Comparison of ENCODE assay signal across 26 mouse cellular contexts in genomic region chr10:42689694-42690093, GRCm38 (mm10).
DNase-seq lines count a peak whose midpoint lies in the region; ATAC-seq and TF ChIP-seq lines count a peak whose summit lies in the region.
"Had no signal": no experiment of that assay in that cellular context is flagged by ENCODE, and none has a peak within 500 bp of the region (broad histone marks: within the 10 kb centered on the region; RNA-seq: fewer than 3 reads in every experiment).

No protein-coding gene starts in this region.

- no peak overlapping the region for H3K4me3 ChIP-seq in forebrain, embryonic 10.5 days
- no peak overlapping the region for H3K4me3 ChIP-seq in forebrain, postnatal 0 days (ENCODE audit: low read depth, low read length)
- no peak overlapping the region for H3K4me3 ChIP-seq in layer of hippocampus, adult 2 months
- H3K4me3 ChIP-seq in midbrain, embryonic 12.5 days, result no peak overlapping the region
- H3K4me3 ChIP-seq in midbrain, embryonic 15.5 days, result no peak overlapping the region
- H3K4me3 ChIP-seq in ES-Bruce4 (ENCODE audit: low read depth, low read length), result no peak overlapping the region
- H3K4me3 ChIP-seq: embryonic facial prominence, embryonic 13.5 days; embryonic facial prominence, embryonic 15.5 days; erythroblast, embryonic 14.5 days had no signal

- whole genome bisulfite sequencing in forebrain, embryonic 10.5 days, result 76% methylated on average over 1 of the region's 1 CpGs
- WGBS in forebrain, postnatal 0 days, result 71% methylated on average over 1 of the region's 1 CpGs
- WGBS in midbrain, embryonic 12.5 days, result 64% methylated on average over 1 of the region's 1 CpGs
- WGBS in midbrain, embryonic 15.5 days, result 67% methylated on average over 1 of the region's 1 CpGs

- ATAC-seq in forebrain, postnatal 0 days, result no peak
- 0 out of 2 replicates have a peak, but pooled peaks have one; percentile 41 for ATAC-seq in midbrain, embryonic 12.5 days (ENCODE audit: low FRiP score, low read depth)
- no peak for ATAC-seq in midbrain, embryonic 15.5 days (replicated peaks)
- ATAC-seq: CD4-positive, CD25-positive, alpha-beta regulatory T cell, adult 4 months had no signal

- H3K4me1 ChIP-seq in forebrain, embryonic 10.5 days, result peaks cover 29% of the 10 kb centered on the region
- H3K4me1 ChIP-seq in forebrain, postnatal 0 days (ENCODE audit: insufficient read depth), result no peaks in the 10 kb centered on the region
- peaks cover 13% of the 10 kb centered on the region for H3K4me1 ChIP-seq in midbrain, embryonic 12.5 days
- H3K4me1 ChIP-seq in midbrain, embryonic 15.5 days, result peaks cover 5% of the 10 kb centered on the region
- peaks cover 2% of the 10 kb centered on the region for H3K4me1 ChIP-seq in ES-Bruce4 (ENCODE audit: control insufficient read depth, insufficient read depth, low read length)
- H3K4me1 ChIP-seq: embryonic facial prominence, embryonic 15.5 days had no signal

- TF ChIP-seq EP300 in ES-Bruce4 (IDR thresholded peaks at IDR 0.05; ENCODE audit: insufficient read depth, low read depth, low read length), result peak; percentile 73

- TF ChIP-seq CTCF in forebrain, postnatal 0 days (IDR thresholded peaks at IDR 0.05; ENCODE audit: low read depth), result no peak
- 0 out of 2 replicates have a peak, but pooled peaks have one; percentile 5 for TF ChIP-seq CTCF in layer of hippocampus, adult 2 months (conservative IDR thresholded peaks at IDR 0.05)
- peak; percentile 12 for TF ChIP-seq CTCF in ES-Bruce4 (IDR thresholded peaks at IDR 0.05; ENCODE audit: low read depth, low read length)

- H3K27ac ChIP-seq in forebrain, embryonic 10.5 days, result 0 out of 2 replicates have a peak overlapping the region, but pooled peaks have one; percentile 63
- no peak overlapping the region for H3K27ac ChIP-seq in forebrain, postnatal 0 days (ENCODE audit: low read depth, low read length)
- H3K27ac ChIP-seq in layer of hippocampus, adult 2 months, result no peak overlapping the region
- no peak overlapping the region for H3K27ac ChIP-seq in midbrain, embryonic 12.5 days (replicated peaks)
- no peak overlapping the region for H3K27ac ChIP-seq in midbrain, embryonic 15.5 days
- no peak overlapping the region for H3K27ac ChIP-seq in ES-Bruce4 (ENCODE audit: insufficient read depth, low read length)
- H3K27ac ChIP-seq: embryonic facial prominence, embryonic 13.5 days; embryonic facial prominence, embryonic 15.5 days had no signal

- H3K27me3 ChIP-seq in forebrain, embryonic 10.5 days (ENCODE audit: poor library complexity, severe bottlenecking), result no peaks in the 10 kb centered on the region
- H3K27me3 ChIP-seq in forebrain, postnatal 0 days (ENCODE audit: insufficient read depth, low read length), result no peaks in the 10 kb centered on the region
- 0 out of 2 replicates have a peak, but pooled peaks cover 5% of the 10 kb centered on the region for H3K27me3 ChIP-seq in midbrain, embryonic 12.5 days
- H3K27me3 ChIP-seq in midbrain, embryonic 15.5 days (replicated peaks), result no peaks in the 10 kb centered on the region
- H3K27me3 ChIP-seq in ES-Bruce4 (ENCODE audit: control insufficient read depth, insufficient read depth, low read length, poor library complexity, severe bottlenecking), result no peaks in the 10 kb centered on the region
- H3K27me3 ChIP-seq: CH12.LX; embryonic facial prominence, embryonic 13.5 days; embryonic facial prominence, embryonic 15.5 days; forebrain, embryonic 13.5 days; forebrain, embryonic 15.5 days had no signal

- H3K9ac ChIP-seq in forebrain, postnatal 0 days, result no peak overlapping the region
- H3K9ac ChIP-seq in midbrain, embryonic 12.5 days (replicated peaks), result no peak overlapping the region
- H3K9ac ChIP-seq in midbrain, embryonic 15.5 days, result no peak overlapping the region
- H3K9ac ChIP-seq in ES-Bruce4 (ENCODE audit: low read depth, poor library complexity, severe bottlenecking), result no peak overlapping the region
- H3K9ac ChIP-seq: embryonic facial prominence, embryonic 15.5 days had no signal

- peaks cover 8% of the 10 kb centered on the region for H3K36me3 ChIP-seq in forebrain, embryonic 10.5 days (replicated peaks)
- H3K36me3 ChIP-seq in forebrain, postnatal 0 days (ENCODE audit: insufficient read depth), result no peaks in the 10 kb centered on the region
- H3K36me3 ChIP-seq in midbrain, embryonic 12.5 days, result no peaks in the 10 kb centered on the region
- H3K36me3 ChIP-seq in midbrain, embryonic 15.5 days (replicated peaks), result no peaks in the 10 kb centered on the region
- H3K36me3 ChIP-seq in ES-Bruce4 (ENCODE audit: control insufficient read depth, insufficient read depth, low read length, poor library complexity, severe bottlenecking), result no peaks in the 10 kb centered on the region
- H3K36me3 ChIP-seq: embryonic facial prominence, embryonic 13.5 days; embryonic facial prominence, embryonic 15.5 days; forebrain, embryonic 15.5 days had no signal

- no peak for DNase-seq in forebrain, embryonic 10.5 days (ENCODE audit: extremely low spot score, low spot score)
- DNase-seq in forebrain, postnatal 0 days, result no peak
- DNase-seq in layer of hippocampus, adult 2 months (ENCODE audit: low spot score in 2 of 2), result no peak
- no peak for DNase-seq in layer of hippocampus, postnatal 25 days (ENCODE audit: extremely low spot score in 1 of 2, low spot score in 1 of 2)
- no peak for DNase-seq in urinary bladder, adult 2 months (ENCODE audit: low spot score)
- DNase-seq: adrenal gland, adult 2 months; adrenal gland, postnatal 10 days; adrenal gland, postnatal 25 days; B cell, adult 2 months; cerebellum, adult 11 months; cerebellum, adult 18-20 months; cerebellum, adult 8-10 months; cerebellum, adult 9-11 months; cerebellum, postnatal 14 days; cerebellum, postnatal 36 days; embryo, embryonic 11 days had no signal

- no peaks in the 10 kb centered on the region for H3K9me3 ChIP-seq in forebrain, embryonic 10.5 days
- no peaks in the 10 kb centered on the region for H3K9me3 ChIP-seq in forebrain, postnatal 0 days (ENCODE audit: low read length)
- H3K9me3 ChIP-seq in midbrain, embryonic 12.5 days, result no peaks in the 10 kb centered on the region
- H3K9me3 ChIP-seq in midbrain, embryonic 15.5 days, result no peaks in the 10 kb centered on the region
- no peaks in the 10 kb centered on the region for H3K9me3 ChIP-seq in ES-Bruce4 (replicated peaks; ENCODE audit: control insufficient read depth, insufficient read depth, low read length, poor library complexity, severe bottlenecking)
- H3K9me3 ChIP-seq: embryonic facial prominence, embryonic 13.5 days; embryonic facial prominence, embryonic 15.5 days; forebrain, embryonic 15.5 days had no signal

- no peak overlapping the region for H3K4me2 ChIP-seq in forebrain, postnatal 0 days (ENCODE audit: low read depth)
- no peak overlapping the region for H3K4me2 ChIP-seq in midbrain, embryonic 12.5 days (replicated peaks)
- no peak overlapping the region for H3K4me2 ChIP-seq in midbrain, embryonic 15.5 days
- H3K4me2 ChIP-seq: embryonic facial prominence, embryonic 13.5 days; embryonic facial prominence, embryonic 15.5 days had no signal

- TF ChIP-seq POLR2A in ES-Bruce4 (IDR thresholded peaks at IDR 0.05; ENCODE audit: insufficient read depth, low read length), result no peak
